Mouse (Mus musculus) heart, postnatal 0 days (tissue): ENCODE measurements around the gene Btbd7. TPM values are rescaled to one million over a fixed set of nuclear protein-coding genes. Genes with fewer than 3 reads are reported as not detected.

Source experiments
- ATAC-seq: fragments of 200-750 bp; cut with Nextera tagmentation; 2 replicates; pipeline ENCODE4 v1.8.0; 2017; ENCODE audit warnings: low read depth, moderate number of reproducible peaks, moderate library complexity; ENCODE audit not compliant: insufficient read depth
- DNase-seq: peaks from one replicate; pipeline ENCODE4 v3.0.0-alpha.2; 2016; ENCODE audit warnings: low spot score
- H3K27ac ChIP-seq: fragments of 300-500 bp; sonication (generic); 2 replicates; pipeline ENCODE4 v1.5.1; 2014; ENCODE audit warnings: low read depth, mild to moderate bottlenecking
- H3K27me3 ChIP-seq: fragments of 300-500 bp; sonication (generic); 2 replicates; pipeline ENCODE4 v1.6.1; 2014; ENCODE audit warnings: low read length, mixed read lengths; ENCODE audit not compliant: control insufficient read depth, insufficient read depth
- H3K36me3 ChIP-seq: fragments of 300-500 bp; sonication (generic); replicated peaks from 2 replicates; pipeline ENCODE4 v1.6.1; 2014; ENCODE audit warnings: low read length, mixed read lengths; ENCODE audit not compliant: control insufficient read depth, insufficient read depth
- H3K4me1 ChIP-seq: fragments of 300-500 bp; sonication (generic); 2 replicates; pipeline ENCODE4 v1.6.1; 2014; ENCODE audit warnings: antibody characterized with exemption; ENCODE audit not compliant: control insufficient read depth, insufficient read depth
- H3K4me2 ChIP-seq: fragments of 300-500 bp; sonication (generic); 2 replicates; pipeline ENCODE4 v1.6.1; 2014; ENCODE audit warnings: low read depth, mild to moderate bottlenecking, low read length, moderate library complexity
- H3K4me3 ChIP-seq: fragments of 300-500 bp; sonication (generic); 2 replicates; pipeline ENCODE4 v1.5.1; 2014; ENCODE audit warnings: low read depth, low read length
- H3K9ac ChIP-seq: fragments of 300-500 bp; sonication (generic); replicated peaks from 2 replicates; pipeline ENCODE4 v1.6.1; 2014; ENCODE audit warnings: low read depth, low read length, mixed read lengths
- H3K9me3 ChIP-seq: fragments of 300-500 bp; sonication (generic); replicated peaks from 2 replicates; pipeline ENCODE4 v1.6.1; 2016; ENCODE audit warnings: low read length; ENCODE audit not compliant: control insufficient read depth
- CTCF ChIP-seq: IDR thresholded peaks from 2 replicates; pipeline ENCODE4 v1.5.1; 2016; ENCODE audit warnings: antibody characterized with exemption, control low read depth, low read depth
- EP300 ChIP-seq: IDR thresholded peaks from 2 replicates; pipeline ENCODE4 v1.6.1; 2016; ENCODE audit warnings: antibody characterized with exemption, low read depth
- WGBS: fragments of 180-500 bp; shearing (Covaris S2); extraction: QIAGEN DNeasy Blood & Tissue Kit; methylation state at CpG from one replicate; pipeline ENCODE4 v1.1.7; 2014; 5-methylcytosine and 5-hydroxymethylcytosine counted together
- polyA plus RNA-seq: library from polyadenylated mRNA; unstranded; fragments of >200 nt; fragmentation: Nextera tagmentation; extraction: Ambion mirVana; gene quantifications from 2 replicates; pipeline ENCODE4 v1.2.1, GENCODE M21; 2015
- total RNA-seq: library from RNA; depleted of rRNA; stranded (reverse); fragments of >200 nt; gene quantifications from 2 replicates; pipeline ENCODE4 v1.2.3, GENCODE M21; 2014; ENCODE audit warnings: low replicate concordance

The Btbd7 gene
- total and polyA plus RNA-seq, 2 experiments from 2014 or later, result 8.4 to 31.3 TPM

GRCm38 (mm10) chr12:102885735-102886134 lies 7.5 kb upstream of the Btbd7 start:
- Histone ChIP-seq H3K4me2 (no peak overlapping the region), H3K27ac (no peak overlapping the region), H3K27me3 (no peaks in the 10 kb centered on the region), H3K4me3 (no peak overlapping the region), H3K9me3 (no peaks in the 10 kb centered on the region), H3K4me1 (no peaks in the 10 kb centered on the region), H3K36me3 (no peaks in the 10 kb centered on the region), H3K9ac (no peak overlapping the region)
- DNase-seq, result peak; percentile 38
- WGBS, result 18% methylated on average over 5 of the region's 5 CpGs
- ATAC-seq, result no peak
- TF ChIP-seq EP300 (no peak), CTCF (peak; percentile 82)

- H3K27me3 ChIP-seq, result no peaks in the 10 kb centered on the region
- TF ChIP-seq EP300 (no peak), CTCF (no peak)
- H3K9me3 ChIP-seq, result no peaks in the 10 kb centered on the region
- H3K4me3 ChIP-seq, result peak overlapping the region; percentile 100
- peak overlapping the region; percentile 82 for H3K4me2 ChIP-seq
- H3K27ac ChIP-seq, result peak overlapping the region; percentile 99
- ATAC-seq (no peak), DNase-seq (peak; percentile 16)
- no peaks in the 10 kb centered on the region for H3K36me3 ChIP-seq
- 5% methylated on average over 7 of the region's 7 CpGs for WGBS
- H3K9ac ChIP-seq, result peak overlapping the region; percentile 97
- peaks cover 28% of the 10 kb centered on the region for H3K4me1 ChIP-seq
These were observed 630 bp upstream of the Btbd7 start for GRCm38 (mm10) chr12:102878901-102879300.

- WGBS, result under 1% methylated on average over 62 of the region's 70 CpGs
These were observed 805 bp downstream of the Btbd7 start for GRCm38 (mm10) chr12:102877301-102878030.

GRCm38 (mm10) chr12:102870527-102870926 lies 7.7 kb downstream of the Btbd7 start:
- DNase-seq, result no peak
- Histone ChIP-seq H3K4me1 (peaks cover 10% of the 10 kb centered on the region; the same call in 1 of the 2 replicates), H3K27ac (no peak overlapping the region), H3K9me3 (no peaks in the 10 kb centered on the region), H3K9ac (no peak overlapping the region), H3K27me3 (no peaks in the 10 kb centered on the region), H3K4me3 (no peak overlapping the region), H3K4me2 (no peak overlapping the region), H3K36me3 (no peaks in the 10 kb centered on the region)
- ATAC-seq, result no peak
- no peak for TF ChIP-seq EP300
- TF ChIP-seq CTCF, result no peak
- 68% methylated on average over 1 of the region's 1 CpGs for WGBS

More at GRCm38 (mm10) chr12:102877301-102878030, 805 bp downstream of the Btbd7 start:
- Histone ChIP-seq H3K36me3 (no peaks in the 10 kb centered on the region), H3K9me3 (no peaks in the 10 kb centered on the region), H3K4me2 (peak overlapping the region; percentile 82), H3K27ac (peak overlapping the region; percentile 99), H3K9ac (peak overlapping the region; percentile 97), H3K27me3 (no peaks in the 10 kb centered on the region), H3K4me3 (peak overlapping the region; percentile 100), H3K4me1 (peaks cover 28% of the 10 kb centered on the region)
- ATAC-seq, result peak; percentile 70
- TF ChIP-seq EP300 (no peak), CTCF (no peak)
- DNase-seq, result peak; percentile 24

- no peak for DNase-seq
- Histone ChIP-seq H3K4me3 (no peak overlapping the region), H3K4me2 (no peak overlapping the region), H3K9me3 (no peaks in the 10 kb centered on the region), H3K27ac (no peak overlapping the region), H3K27me3 (no peaks in the 10 kb centered on the region), H3K4me1 (peaks cover 7% of the 10 kb centered on the region; the same call in 1 of the 2 replicates), H3K36me3 (no peaks in the 10 kb centered on the region), H3K9ac (no peak overlapping the region)
- no peak for ATAC-seq
- WGBS, result 69% methylated on average over 2 of the region's 2 CpGs
- TF ChIP-seq EP300 (no peak), CTCF (no peak)
These were observed 8.5 kb downstream of the Btbd7 start for GRCm38 (mm10) chr12:102869802-102870201.
